Mouse (Mus musculus) fibroblast of lung, adult 2 months (primary cell): ENCODE results near the gene Patj.
A peak's percentile ranks its signal among the peaks of the same experiment; 100 is the strongest.
"Not testable (repeated sequence)": the region's sequence is repeated elsewhere in the genome, so short reads cannot be mapped to it uniquely, and the experiment has no call there.

Experiments used
- DNase-seq: peaks from one replicate; pipeline ENCODE4 v3.0.0-alpha.2; 2011; ENCODE audit warnings: low read depth

Patj gene

DNA sequence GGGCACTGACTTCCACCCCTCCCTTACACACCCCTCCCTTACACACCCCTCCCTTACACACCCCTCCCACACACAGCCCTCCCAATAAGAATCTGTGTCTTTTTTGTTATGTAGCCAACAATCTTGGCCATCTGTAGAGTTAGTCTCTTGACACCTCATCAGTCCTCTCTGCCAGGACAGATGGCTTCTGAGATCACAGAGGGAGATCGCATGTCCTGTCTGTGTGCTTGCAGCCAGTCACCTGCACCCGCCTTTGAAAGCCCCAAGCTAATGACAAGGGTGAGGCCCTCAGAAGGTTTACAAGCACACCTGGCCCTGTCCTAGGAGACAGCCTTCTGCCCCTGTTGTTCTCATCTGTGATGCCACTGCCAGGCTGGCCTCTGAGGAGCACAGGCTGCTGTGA lies 258.8 kb downstream of the Patj start:
- no peak for DNase-seq

DNA sequence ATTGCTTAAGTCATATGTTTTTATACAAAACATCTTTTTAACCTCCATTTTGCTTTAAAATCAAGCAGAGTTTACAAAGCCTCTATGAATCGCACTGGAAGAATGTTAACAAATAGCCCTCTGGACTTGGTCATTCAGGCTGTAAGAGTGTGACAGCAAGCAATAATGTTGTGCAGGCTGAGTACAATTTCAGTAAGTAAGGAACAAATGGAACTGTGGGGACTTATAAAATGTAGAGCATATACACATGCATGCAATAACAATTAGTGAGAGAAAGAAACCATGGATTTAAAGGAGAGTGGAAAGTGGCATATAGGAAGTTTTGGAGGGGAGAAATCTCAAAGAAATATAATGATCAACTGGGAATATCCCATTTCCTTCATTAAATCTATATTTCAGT lies 261.2 kb downstream of the Patj start:
- peak; percentile 3 for DNase-seq

DNA sequence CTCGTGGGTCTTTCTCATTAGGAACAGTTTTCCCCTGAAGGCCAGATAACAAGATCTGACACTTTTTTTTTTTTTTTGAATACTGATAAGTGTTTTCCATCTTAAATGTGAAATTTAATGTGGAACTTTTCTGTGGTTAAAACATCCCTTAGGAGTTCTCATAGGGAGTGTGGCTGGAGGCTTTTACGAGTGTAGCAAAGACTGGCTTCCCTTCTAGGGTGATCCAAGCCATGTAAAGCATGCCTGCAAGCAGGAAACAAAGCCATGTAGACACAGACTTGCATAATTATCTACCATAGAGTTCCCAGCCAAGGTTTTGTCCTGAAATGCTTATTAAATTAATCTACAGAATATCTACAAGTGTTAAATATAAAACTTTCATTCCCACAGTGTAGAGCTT lies 263.4 kb downstream of the Patj start:
- no peak for DNase-seq

DNA sequence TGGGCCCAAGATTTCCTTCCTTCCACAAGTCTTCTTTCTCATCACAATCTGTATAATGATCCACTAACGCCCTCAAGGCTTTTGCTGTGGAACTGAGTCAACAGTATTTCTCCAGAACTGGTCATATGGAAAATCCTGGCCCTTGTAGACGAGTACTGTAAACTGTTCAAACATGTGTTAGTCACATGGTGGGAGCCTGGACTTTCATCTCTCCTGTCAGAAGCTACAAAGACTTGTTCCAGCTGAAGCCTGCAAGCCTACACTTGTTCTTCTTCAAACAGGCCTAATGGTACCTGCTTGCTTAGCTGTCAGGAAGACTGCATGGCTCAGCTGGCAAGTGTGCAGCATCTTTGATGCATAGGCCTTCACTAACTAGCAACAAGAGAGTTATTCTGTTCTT lies 264.9 kb downstream of the Patj start:
- no peak for DNase-seq

DNA sequence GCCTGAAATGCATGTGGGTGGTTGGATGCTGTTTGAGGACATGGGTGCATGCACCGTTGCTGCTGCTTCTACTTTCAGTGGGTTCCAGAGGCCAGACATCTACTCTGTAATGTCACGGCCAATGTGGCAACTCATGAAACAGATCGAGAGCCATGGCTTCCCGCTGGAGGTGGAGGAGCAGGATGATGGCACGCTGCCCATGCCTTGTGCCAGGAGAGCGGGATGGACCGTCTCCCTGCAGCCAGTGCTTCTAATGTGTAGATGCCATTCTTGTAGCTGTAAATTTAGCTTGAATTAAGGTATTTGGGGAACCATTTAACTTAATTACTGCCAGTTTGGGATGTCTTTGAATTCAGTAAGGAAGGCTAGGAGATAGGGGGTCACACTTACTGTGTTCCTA lies 270.3 kb downstream of the Patj start:
- no peak for DNase-seq

DNA sequence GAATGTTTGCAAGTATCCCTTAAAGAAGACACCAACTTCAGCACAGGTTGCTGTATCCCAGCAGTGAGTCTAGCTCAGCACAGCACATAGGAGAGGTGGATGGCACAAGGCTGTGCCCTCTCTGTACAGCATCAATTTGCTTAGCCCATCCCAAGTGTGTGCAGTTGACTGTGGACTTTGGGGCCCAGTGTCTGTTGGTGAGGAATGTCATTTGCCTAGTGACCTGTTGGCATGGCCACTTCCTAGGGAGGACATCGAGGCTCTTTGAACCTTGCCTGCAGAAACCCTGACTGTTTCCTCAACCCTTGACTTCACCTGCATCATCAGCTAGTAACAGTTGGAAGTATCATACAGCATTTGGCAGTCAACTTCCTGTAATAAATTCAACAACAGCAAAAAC lies 270.9 kb downstream of the Patj start:
- DNase-seq = no peak

DNA sequence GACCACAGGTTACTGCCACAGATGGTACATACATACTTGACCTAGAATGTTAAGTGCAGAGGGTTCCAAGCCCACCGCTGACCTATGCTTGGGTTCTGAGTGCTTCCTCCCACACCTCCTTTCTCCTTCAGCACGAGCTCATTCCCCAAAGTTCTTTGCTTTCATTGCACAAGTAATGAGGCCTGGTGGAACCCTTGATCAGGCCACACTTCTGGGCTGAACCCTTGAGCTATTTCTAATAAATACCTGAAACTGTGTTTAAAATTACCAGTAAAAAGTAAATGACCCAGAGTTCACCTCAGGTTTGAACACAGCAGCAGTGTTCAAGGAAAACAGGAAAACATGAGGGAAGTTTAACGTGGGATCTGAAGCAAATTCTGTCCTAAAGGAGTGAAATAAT lies 271.4 kb downstream of the Patj start:
- DNase-seq = no peak

DNA sequence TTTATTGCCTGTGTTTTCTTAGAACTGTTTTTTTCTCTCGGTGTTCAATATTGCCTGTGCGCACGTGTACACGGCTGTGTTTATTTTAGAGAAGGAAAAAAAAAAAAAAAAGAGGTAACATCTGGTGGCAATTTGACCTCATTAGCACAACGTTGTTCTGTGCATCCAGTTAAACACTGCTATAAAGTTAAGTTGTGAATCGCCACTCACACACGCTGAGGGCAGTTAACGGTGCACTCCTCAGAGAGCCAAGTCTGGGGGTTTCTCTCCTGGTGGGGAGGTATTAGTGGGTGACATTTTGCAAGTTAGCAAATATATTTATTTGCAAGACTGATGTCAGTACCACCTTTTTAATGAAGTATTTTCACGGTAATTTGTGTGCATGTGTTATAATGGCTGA lies 281.9 kb downstream of the Patj start:
- DNase-seq = no peak

DNA sequence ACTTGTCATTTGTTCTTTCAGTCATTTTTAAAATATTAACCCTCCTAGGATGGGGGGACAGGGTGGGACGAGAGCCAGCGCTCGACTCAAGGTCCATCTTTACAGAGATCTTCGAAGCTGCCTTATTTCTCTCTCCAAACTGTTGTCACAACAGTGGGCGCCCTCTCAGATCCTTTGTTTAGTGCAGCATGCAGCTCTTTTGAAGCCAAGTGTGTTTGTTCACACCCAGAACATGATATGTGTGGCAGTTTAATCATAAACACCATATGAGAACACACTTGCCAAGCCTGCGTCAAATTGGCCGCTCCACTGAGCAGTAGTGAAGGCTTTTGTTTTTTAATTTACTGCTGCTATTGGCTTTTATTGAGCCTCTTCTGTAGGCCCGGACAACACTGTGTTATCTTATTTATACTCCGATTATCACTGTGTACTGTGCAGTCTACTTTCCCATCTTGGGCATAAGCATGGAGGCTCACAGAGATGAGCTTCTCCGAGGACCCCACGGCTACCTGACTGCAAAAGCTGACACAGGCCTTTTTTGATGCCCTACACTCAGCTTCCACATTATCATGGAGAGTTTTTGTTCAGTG lies 291.2 kb downstream of the Patj start:
- no peak for DNase-seq

DNA sequence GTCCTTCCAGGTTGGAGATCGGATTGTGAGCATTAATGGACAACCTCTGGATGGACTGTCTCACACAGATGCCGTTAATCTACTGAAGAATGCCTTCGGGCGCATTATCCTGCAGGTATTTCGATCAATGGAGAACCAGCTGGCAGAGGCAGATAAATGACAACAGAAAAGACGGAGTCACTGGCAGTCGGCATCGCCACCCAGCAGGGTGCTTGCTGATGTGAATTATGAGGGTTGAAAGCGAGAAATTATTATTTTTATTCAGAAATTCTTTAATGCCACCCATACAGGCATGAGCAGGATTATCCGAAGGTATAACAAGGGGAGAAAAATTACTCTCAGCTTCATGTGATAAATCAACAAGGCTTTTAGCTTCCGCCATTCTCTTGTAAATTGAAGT lies 292.5 kb downstream of the Patj start:
- no peak for DNase-seq

DNA sequence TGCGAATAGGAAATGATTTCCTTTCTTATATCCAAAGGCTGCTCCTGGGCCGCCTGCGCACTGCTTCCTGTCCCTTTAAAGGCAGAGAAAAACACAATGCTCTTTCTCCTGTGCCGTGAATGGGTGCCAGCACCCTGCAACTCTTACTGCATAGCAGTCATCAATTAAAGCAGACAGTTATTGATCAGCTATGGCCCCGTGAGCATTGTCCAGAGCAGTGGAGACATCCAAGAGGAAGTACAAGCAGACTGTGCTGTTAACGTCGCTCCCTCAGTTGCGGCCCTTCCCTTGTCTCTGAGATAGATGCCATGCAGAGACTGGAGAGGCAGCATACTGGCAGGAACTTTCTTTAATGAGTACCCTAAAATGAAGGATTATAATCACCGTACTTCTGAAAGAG lies 292.9 kb downstream of the Patj start:
- no peak for DNase-seq

DNA sequence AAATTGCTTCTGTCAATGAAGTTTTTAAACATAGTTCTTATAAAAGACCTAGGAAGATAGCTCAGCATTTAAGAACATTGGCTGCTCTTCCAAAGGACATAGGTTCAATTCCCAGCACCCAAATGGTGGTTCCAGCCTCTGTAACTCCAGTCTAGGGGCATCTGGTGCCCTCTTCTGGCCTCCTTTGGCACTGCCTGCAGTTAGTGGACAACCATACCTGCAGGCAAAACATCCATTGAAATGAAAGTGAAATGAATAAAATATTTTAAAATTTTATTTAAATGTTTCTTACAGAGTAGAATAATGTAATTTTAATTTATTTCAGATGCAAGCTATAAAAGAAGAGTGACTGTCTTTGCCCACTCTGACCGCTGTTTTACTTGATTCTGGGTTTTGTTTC lies 294.4 kb downstream of the Patj start:
- DNase-seq = no peak

DNA sequence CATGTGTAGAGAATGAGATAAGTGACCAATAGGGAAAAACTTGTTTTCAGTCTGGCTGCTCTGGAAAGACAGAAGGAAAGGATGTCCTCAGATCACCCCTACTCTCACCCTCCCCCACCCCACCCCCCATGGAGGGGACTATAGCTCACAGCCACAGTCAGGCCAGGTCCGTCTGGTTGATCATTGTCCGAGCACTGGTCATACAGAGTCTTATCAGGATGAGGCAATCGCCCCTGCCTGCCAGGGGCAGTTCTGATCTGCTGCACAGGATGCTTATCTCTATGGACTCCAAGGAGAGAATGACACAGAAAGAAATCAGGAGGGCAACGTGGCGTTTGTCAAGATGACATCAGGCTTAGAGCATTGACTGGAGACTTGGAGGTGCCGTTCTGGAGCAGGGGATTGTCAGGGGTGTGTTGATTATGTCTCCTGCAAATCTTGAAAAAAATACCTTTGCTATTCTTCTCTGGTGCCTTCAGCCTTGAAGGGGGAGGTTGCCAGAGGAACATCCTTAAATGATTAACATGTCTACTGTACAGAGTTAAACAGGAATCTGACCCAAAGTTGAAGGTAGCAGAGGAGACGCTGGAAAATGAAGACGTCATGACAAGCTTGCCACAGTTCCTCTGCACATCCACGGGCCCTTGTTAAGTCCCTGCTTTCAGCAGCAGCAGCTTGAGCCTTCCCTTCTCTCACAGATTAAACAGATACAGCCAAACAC lies 298.0 kb downstream of the Patj start:
- DNase-seq = no peak

DNA sequence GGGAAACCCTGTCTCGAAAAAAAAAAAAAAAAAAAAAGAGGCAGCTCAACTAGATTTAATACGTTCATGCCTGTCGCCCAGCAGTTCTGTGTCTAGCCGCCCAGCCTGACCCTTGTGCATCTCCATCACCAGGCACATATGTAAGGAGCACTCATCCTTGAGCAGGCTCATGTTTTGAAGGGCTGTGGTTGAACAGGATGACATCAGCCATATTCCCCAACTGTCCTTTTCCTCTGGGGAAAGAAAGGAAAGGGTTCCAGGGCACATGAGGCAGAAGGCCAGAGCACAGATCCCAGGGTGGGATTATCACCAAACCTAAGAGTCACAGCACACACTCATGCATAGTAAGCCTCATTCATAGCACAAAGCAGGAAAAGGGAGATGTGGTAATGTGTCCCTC lies 302.3 kb downstream of the Patj start:
- no peak for DNase-seq

DNA sequence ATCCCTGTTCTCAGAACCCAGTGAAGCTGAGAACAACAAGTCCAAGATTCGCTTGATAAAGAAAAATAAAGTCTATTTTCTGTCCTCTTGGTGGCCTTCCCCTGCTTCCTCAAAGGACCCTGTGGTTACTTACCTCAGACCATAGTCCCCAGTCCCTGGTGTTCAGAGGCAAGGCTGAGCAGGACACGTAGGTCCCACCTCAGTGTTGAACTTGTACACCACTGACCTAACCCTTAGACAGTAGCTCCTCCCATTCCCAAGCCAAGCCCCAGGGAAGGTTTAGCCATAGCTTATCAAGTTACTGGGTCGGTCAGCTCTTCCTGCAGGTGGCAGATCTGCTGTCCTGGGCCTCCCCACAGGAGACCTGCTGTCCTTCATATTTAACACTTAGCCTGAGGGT lies 303.3 kb downstream of the Patj start:
- DNase-seq = no peak

DNA sequence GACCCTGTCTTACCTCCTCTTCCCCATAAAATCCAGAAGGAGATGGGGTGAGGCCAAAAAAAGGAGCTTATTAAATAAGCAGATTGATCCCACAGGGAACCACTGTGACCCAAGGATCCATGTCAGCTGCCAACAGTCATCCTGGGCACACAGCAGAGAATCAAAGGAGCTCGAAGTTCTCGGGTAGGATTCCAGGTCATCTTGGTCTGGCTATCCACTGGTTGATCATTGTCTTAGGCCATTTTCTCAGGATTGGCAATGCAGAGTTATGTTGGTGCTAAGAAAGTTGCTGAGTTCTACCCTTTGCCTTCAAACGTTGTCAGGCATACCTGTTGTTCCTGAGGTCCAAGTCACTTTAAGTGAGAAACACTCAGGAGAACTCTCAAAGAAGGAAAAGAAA lies 304.6 kb downstream of the Patj start:
- DNase-seq = no peak

DNA sequence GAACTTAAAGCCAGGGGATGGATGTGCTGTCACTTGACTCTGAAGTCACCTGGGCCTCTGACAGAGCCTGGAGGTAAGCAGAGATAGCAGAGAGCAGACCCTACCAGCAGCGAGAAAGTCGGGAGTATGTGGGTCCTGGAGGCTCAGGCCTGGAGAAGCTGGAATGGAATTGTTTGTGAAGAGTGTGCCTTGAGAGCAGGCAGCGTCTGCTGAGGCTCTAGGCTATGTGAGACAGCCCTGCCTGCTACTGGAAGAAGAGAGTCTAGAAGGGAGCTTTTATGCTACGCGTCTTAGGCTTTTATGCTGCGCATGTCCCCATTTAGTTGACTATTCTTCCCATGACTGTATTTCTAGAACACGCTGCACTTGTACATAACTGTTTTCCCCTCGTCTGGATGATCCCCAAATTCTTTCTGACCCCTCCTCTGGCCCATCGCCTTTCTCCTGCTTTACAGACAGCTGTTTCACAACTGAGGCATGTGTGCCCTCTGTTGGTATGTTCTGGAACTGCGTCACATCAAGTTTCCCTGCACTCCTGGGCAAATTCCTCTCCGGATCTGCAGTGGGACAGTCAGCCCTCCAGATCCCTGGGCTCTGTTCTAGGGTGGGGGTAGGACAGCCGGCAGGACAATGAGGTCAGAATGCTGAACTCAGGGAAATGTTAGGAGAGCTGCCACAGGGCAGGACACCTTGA lies 306.8 kb downstream of the Patj start:
- DNase-seq = peak; percentile 28

DNA sequence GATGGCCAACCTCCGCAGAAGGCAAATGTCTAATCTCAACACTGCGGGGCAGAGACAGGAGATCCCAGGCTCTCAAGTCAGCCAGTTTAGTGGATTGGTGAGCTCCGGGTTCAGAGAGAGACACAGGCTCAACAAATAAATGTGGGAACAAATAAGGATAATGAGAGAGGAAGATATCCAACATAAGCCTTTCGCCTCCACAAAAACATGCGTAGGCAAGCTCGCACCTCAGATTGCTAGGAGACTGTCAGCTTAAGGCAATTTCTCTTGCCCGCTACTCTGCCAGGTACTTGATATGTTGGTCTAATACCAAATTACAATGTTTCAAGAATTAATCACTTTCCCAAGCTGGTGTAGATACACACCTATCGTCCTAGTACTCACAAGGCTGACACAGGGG lies 315.3 kb downstream of the Patj start:
- DNase-seq = no peak

DNA sequence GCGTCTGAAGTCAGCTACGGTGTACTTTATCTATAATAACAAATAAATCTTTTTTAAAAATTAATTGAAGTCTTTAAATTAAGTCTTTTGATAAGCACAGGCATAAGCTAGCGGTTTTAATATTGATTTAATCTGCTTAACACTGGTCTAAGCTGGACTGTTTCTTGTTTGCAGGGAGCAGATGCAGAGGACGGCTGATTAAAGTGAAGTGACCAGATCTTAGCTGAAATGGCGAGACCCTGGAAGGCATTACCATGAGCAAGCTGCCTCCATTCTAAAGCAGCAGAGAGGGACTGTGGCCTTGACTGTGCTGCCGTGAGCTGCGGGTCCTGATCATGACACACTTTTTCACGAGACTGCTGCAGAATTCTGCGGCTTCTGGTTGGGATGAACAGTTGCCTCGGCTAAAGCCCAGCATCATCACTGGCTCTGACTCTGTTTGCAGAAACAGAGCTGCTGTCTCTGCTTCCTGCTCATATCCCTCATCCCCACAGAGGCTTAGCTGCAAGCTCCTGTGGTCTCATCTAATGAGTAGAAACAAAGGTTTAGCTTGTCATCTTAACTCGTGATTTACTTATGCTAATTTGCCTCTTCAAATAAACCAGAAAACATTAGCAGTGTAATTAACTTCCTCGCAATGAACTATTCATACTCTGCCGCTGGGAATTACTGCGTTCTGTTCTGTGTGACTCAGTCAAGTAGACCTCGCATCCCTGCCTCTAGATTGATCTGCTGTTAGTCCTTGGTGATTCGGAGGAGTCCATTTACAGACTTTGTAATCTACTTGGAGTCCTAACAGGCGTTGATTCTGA lies 322.4 kb downstream of the Patj start:
- DNase-seq = no peak

DNA sequence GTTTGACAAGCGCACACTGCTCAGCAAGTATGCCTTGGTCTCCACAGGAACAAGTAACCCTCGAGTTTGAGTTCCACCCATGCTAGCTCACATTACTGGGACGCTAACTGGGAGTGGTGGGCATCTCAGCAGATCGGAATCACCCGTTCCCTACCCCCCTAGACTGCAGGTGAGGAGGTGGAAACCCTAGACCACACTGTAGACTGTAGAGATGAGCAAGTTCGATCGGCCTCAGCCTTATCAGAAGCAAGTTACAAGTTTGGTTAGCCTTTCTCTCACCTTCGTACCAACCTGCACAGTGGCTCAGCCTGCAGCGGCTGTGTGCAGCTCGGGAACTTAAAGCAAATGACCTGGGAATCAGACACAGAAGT lies 322.9 kb downstream of the Patj start:
- DNase-seq = no peak

DNA sequence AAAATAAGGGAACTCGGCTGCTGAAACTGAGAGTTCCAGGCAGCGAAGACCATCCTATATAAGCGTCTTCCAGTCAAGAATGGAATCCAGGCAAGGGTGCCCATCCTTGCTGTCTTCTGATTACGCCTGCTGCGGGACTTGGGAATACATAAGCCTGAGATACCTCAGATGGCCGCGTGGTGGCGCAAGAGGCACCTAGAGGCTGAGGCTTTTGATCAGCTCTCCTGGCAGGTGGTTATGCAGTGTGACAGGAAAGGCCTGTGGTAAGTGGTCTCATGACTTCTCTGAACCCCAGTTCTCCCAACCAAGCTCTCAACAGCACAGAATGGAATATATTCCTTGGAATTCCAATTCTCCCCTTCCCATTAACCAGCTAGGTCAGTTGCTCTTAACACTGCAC lies 326.9 kb downstream of the Patj start:
- peak; percentile 15 for DNase-seq

DNA sequence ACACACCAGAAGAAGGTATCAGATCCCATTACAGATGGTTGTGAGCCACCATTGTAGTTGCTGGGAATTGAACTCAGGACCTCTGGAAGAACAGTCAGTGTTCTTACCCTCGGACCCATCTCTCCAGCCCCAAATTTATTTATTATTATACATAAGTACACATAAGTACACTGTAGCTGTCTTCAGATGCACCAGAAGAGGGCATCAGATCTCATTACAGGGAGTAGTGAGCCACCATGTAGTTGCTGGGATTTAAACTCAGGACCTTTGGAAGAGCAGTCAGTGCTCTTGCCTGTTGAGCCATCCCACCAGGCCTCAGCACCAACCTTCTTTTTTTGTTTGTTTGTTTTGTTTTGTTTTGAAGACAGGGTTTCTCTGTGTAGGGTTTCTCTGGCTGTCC lies 329.1 kb downstream of the Patj start:
- DNase-seq = not testable (repeated sequence)

DNA sequence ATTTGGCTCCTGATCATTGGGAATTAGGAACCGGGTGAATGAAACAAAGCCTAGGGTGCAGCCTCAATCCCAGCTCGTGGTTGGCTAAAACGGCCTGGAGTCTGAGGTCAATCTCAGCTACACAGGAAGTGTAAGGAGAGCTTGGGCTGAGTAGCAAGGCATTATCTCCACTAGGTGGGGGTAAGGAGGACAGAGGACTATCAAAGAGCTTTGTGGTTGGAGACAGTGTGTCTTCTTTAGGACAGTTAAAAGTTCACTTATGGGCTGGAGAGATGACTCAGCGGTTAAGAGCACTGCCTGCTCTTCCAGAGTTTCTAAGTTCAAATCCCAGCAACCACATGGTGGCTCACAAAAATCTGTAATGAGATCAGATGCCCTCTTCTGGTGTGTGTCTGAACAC lies 329.9 kb downstream of the Patj start:
- DNase-seq = no peak
